Mouse (Mus musculus): ENCODE results near the gene Arhgap35. TPM values are rescaled to one million over a fixed set of nuclear protein-coding genes. Genes with fewer than 3 reads are reported as not detected.
A peak's percentile ranks its signal among the peaks of the same experiment; 100 is the strongest.

Arhgap35 gene
- total and polyA plus RNA-seq, 2 experiments from 2014 or later = 27.0 to 149 TPM

- peak within 1 kb of the TSS; percentile 32 for H3K4me3 ChIP-seq (ENCODE audit: low read depth, low read length)
- no peak for ATAC-seq
- no peaks in the 10 kb centered on the region for H3K36me3 ChIP-seq (ENCODE audit: insufficient read depth)
- no peak for TF ChIP-seq CTCF (IDR thresholded peaks at IDR 0.05; ENCODE audit: low read depth)
- DNase-seq = no peak
- H3K4me2 ChIP-seq (ENCODE audit: low read depth) = peak within 1 kb of the TSS; percentile 53
- 87% methylated on average over 8 of the region's 8 CpGs for WGBS
- H3K27me3 ChIP-seq (ENCODE audit: insufficient read depth, low read length) = peaks cover 50% of the 10 kb centered on the region
- peaks cover 4% of the 10 kb centered on the region; the same call in 1 of the 2 replicates for H3K4me1 ChIP-seq (ENCODE audit: insufficient read depth)
- H3K9ac ChIP-seq = peak within 1 kb of the TSS; percentile 32; the same call in 1 of the 2 replicates
- no peak within 1 kb of the TSS for H3K27ac ChIP-seq (ENCODE audit: low read depth, low read length)
- H3K9me3 ChIP-seq (ENCODE audit: low read length) = no peaks in the 10 kb centered on the region
These were observed 137.2 kb downstream of the Arhgap35 start, which contains the start of gene Npas1 for GRCm38 (mm10) chr7:16477628-16478027. Npas1 (minus strand) TSS chr7:16477728.

DNA sequence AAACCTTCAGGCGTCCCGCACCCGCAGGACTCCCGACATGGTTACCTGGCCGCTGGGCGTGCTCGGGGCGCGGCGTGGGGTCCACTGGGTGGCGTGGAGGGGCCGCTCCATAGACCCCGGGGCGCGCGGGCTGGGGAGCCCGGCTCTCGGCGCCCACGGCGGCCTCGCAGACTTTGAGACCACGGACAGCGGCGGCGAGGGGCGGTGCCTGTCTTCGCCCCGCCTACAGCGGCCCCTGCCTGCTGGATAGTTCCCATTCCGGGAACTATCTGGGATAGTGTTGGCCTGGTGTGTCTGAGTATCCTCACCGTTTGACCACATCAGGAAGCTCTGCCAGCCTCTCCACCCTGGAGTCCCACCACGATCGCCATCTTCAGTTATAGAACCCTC is 138.2 kb downstream of the Arhgap35 start:
- peaks cover 4% of the 10 kb centered on the region; the same call in 1 of the 2 replicates for H3K4me1 ChIP-seq (ENCODE audit: insufficient read depth)
- peak; percentile 19; the same call in 1 of the 2 replicates for ATAC-seq
- no peaks in the 10 kb centered on the region for H3K9me3 ChIP-seq (ENCODE audit: low read length)
- H3K27me3 ChIP-seq (ENCODE audit: insufficient read depth, low read length) = peaks cover 50% of the 10 kb centered on the region
- DNase-seq = no peak
- no peak overlapping the region for H3K27ac ChIP-seq (ENCODE audit: low read depth, low read length)
- 3% methylated on average over 34 of the region's 34 CpGs for WGBS
- peak overlapping the region; percentile 32; the same call in 1 of the 2 replicates for H3K9ac ChIP-seq
- H3K4me2 ChIP-seq (ENCODE audit: low read depth) = peak overlapping the region; percentile 53
- no peaks in the 10 kb centered on the region for H3K36me3 ChIP-seq (ENCODE audit: insufficient read depth)
- no peak for TF ChIP-seq CTCF (IDR thresholded peaks at IDR 0.05; ENCODE audit: low read depth)
- H3K4me3 ChIP-seq (ENCODE audit: low read depth, low read length) = peak overlapping the region; percentile 32

GRCm38 (mm10) chr7:16475764-16476599 is 138.8 kb downstream of the Arhgap35 start:
- Histone ChIP-seq H3K27ac (ENCODE audit: low read depth, low read length) (no peak overlapping the region), H3K4me3 (ENCODE audit: low read depth, low read length) (peak overlapping the region; percentile 32), H3K9me3 (ENCODE audit: low read length) (no peaks in the 10 kb centered on the region), H3K4me1 (ENCODE audit: insufficient read depth) (peaks cover 4% of the 10 kb centered on the region; the same call in 1 of the 2 replicates), H3K36me3 (ENCODE audit: insufficient read depth) (no peaks in the 10 kb centered on the region), H3K27me3 (ENCODE audit: insufficient read depth, low read length) (peaks cover 53% of the 10 kb centered on the region), H3K9ac (peak overlapping the region; percentile 37), H3K4me2 (ENCODE audit: low read depth) (peak overlapping the region; percentile 53)
- peak; percentile 67 for ATAC-seq
- no peak for DNase-seq
- no peak for TF ChIP-seq CTCF (IDR thresholded peaks at IDR 0.05; ENCODE audit: low read depth)
- WGBS = under 1% methylated on average over 58 of the region's 59 CpGs

DNA sequence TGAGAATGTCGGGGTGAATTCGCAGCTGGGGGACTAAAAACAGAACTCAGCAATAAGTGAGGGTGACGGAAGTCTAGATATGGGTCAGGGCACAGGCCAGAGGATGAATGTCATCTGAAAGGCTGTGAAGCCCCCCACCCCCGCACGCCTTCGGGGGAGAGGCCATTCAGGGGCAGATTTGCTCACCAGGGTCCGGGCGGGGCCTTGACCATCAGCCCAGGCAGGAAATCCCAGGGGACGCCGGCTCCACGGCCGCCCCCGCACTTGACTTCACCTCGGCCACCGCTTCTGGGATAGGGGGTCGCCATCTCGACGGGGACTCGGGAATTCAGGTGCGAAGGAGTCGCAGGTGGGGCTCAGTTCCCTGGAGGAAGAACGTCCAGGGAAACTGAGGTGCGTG is 139.5 kb downstream of the Arhgap35 start:
- 6% methylated on average over 23 of the region's 23 CpGs for WGBS
- no peak for TF ChIP-seq CTCF (IDR thresholded peaks at IDR 0.05; ENCODE audit: low read depth)
- Histone ChIP-seq H3K36me3 (ENCODE audit: insufficient read depth) (no peaks in the 10 kb centered on the region), H3K9me3 (ENCODE audit: low read length) (no peaks in the 10 kb centered on the region), H3K27me3 (ENCODE audit: insufficient read depth, low read length) (peaks cover 56% of the 10 kb centered on the region), H3K27ac (ENCODE audit: low read depth, low read length) (no peak overlapping the region), H3K4me2 (ENCODE audit: low read depth) (peak overlapping the region; percentile 53), H3K4me1 (ENCODE audit: insufficient read depth) (peaks cover 4% of the 10 kb centered on the region; the same call in 1 of the 2 replicates), H3K9ac (0 out of 2 replicates have a peak overlapping the region, but pooled peaks have one; percentile 37), H3K4me3 (ENCODE audit: low read depth, low read length) (peak overlapping the region; percentile 32)
- DNase-seq = no peak
- ATAC-seq = no peak

- no peak overlapping the region for H3K9ac ChIP-seq
- peak overlapping the region; percentile 21; the same call in 1 of the 2 replicates for H3K4me2 ChIP-seq (ENCODE audit: low read depth)
- H3K4me3 ChIP-seq (ENCODE audit: low read depth, low read length) = no peak overlapping the region
- no peak for TF ChIP-seq CTCF (IDR thresholded peaks at IDR 0.05; ENCODE audit: low read depth)
- WGBS = 4% methylated on average over 33 of the region's 33 CpGs
- ATAC-seq = no peak
- no peaks in the 10 kb centered on the region for H3K36me3 ChIP-seq (ENCODE audit: insufficient read depth)
- H3K9me3 ChIP-seq (ENCODE audit: low read length) = no peaks in the 10 kb centered on the region
- peaks cover 59% of the 10 kb centered on the region for H3K27me3 ChIP-seq (ENCODE audit: insufficient read depth, low read length)
- H3K4me1 ChIP-seq (ENCODE audit: insufficient read depth) = peaks cover 4% of the 10 kb centered on the region; the same call in 1 of the 2 replicates
- H3K27ac ChIP-seq (ENCODE audit: low read depth, low read length) = no peak overlapping the region
- no peak for DNase-seq
These were observed 140.3 kb downstream of the Arhgap35 start for GRCm38 (mm10) chr7:16474445-16474844.

DNA sequence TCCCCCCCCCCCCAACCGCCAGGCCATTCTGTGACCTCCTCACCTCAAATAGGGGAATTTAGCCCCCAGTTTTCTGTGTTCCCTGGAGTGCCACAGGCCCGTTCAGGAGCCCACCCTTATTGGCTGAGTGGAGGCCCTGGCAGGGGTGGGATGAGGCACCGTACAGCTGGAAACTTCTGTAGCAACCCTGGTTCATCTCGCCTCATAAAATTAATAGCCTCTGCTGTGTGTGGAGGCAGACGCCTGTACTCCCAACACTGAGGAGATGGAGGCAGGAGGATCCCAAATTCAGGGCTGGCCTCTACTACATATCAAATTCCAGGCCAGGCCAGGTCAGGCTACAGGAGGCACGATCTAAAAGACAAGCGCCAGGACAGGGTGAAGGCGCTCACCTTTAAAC is 140.9 kb downstream of the Arhgap35 start:
- DNase-seq (no peak), ATAC-seq (no peak)
- H3K9me3 ChIP-seq (ENCODE audit: low read length) = no peaks in the 10 kb centered on the region
- H3K9ac ChIP-seq = no peak overlapping the region
- no peak overlapping the region for H3K4me3 ChIP-seq (ENCODE audit: low read depth, low read length)
- no peaks in the 10 kb centered on the region for H3K36me3 ChIP-seq (ENCODE audit: insufficient read depth)
- H3K4me1 ChIP-seq (ENCODE audit: insufficient read depth) = peaks cover 4% of the 10 kb centered on the region; the same call in 1 of the 2 replicates
- H3K27me3 ChIP-seq (ENCODE audit: insufficient read depth, low read length) = peaks cover 61% of the 10 kb centered on the region
- H3K27ac ChIP-seq (ENCODE audit: low read depth, low read length) = no peak overlapping the region
- H3K4me2 ChIP-seq (ENCODE audit: low read depth) = no peak overlapping the region
- WGBS = 55% methylated on average over 8 of the region's 8 CpGs
- no peak for TF ChIP-seq CTCF (IDR thresholded peaks at IDR 0.05; ENCODE audit: low read depth)

Data from forebrain, postnatal 0 days (tissue).